Mouse (Mus musculus) spleen, adult 2 months (tissue): ENCODE results near the gene Ssbp4.

Experiments
- CTCF ChIP-seq: fragments of 200-500 bp; IDR thresholded peaks from 2 replicates; pipeline ENCODE4 v1.5.1; 2011; ENCODE audit warnings: mild to moderate bottlenecking, inconsistent platforms; ENCODE audit not compliant: insufficient read depth, insufficient read length, insufficient replicate concordance; ENCODE audit errors: extremely low read depth
- POLR2A ChIP-seq: fragments of 200-500 bp; IDR thresholded peaks from 2 replicates; pipeline ENCODE4 v1.6.1; 2011; ENCODE audit warnings: low read depth, low read length, inconsistent platforms

- TF ChIP-seq POLR2A (no peak), CTCF (no peak)
Observed at GRCm38 (mm10) chr8:70654121-70654520, 45.4 kb upstream of the Ssbp4 start.
